Mouse (Mus musculus): ENCODE measurements at regions not wholly inside any gene's neighbourhood (a gene's known extent, or its start where the extent isn't known, plus 50 kb on each side); places are given as distances from the start of the nearest gene placed in this dataset.

GRCm38 (mm10) chr8:34513459-34514090, 402.0 kb upstream of the Gm10131 start:
- Histone ChIP-seq H3K36me3 (ENCODE audit: control insufficient read depth, insufficient read depth, low read length) (no peaks in the 10 kb centered on the region), H3K9ac (ENCODE audit: low read length) (no peak overlapping the region), H3K27me3 (ENCODE audit: control insufficient read depth, insufficient read depth, low read length) (no peaks in the 10 kb centered on the region), H3K9me3 (ENCODE audit: control insufficient read depth, low read length) (no peaks in the 10 kb centered on the region), H3K4me2 (ENCODE audit: low read depth) (no peak overlapping the region), H3K27ac (ENCODE audit: low read depth, low read length) (no peak overlapping the region), H3K4me1 (ENCODE audit: control insufficient read depth, insufficient read depth, low read length) (no peaks in the 10 kb centered on the region), H3K4me3 (ENCODE audit: low read depth, low read length) (no peak overlapping the region)
- DNase-seq (ENCODE audit: low spot score) (no peak), ATAC-seq (ENCODE audit: insufficient read depth, low FRiP score, low TSS enrichment) (no peak)
- WGBS = 70% methylated on average over 4 of the region's 4 CpGs

GRCm38 (mm10) chr8:34505829-34506555, 394.5 kb upstream of the Gm10131 start:
- H3K4me1 ChIP-seq (ENCODE audit: control insufficient read depth, insufficient read depth, low read length) = no peaks in the 10 kb centered on the region
- no peaks in the 10 kb centered on the region for H3K36me3 ChIP-seq (ENCODE audit: control insufficient read depth, insufficient read depth, low read length)
- H3K4me3 ChIP-seq (ENCODE audit: low read depth, low read length) = no peak overlapping the region
- no peak overlapping the region for H3K4me2 ChIP-seq (ENCODE audit: low read depth)
- no peaks in the 10 kb centered on the region for H3K27me3 ChIP-seq (ENCODE audit: control insufficient read depth, insufficient read depth, low read length)
- H3K9ac ChIP-seq (ENCODE audit: low read length) = no peak overlapping the region
- no peak overlapping the region for H3K27ac ChIP-seq (ENCODE audit: low read depth, low read length)
- no peaks in the 10 kb centered on the region for H3K9me3 ChIP-seq (ENCODE audit: control insufficient read depth, low read length)
- no peak for DNase-seq (ENCODE audit: low spot score)
- ATAC-seq (ENCODE audit: insufficient read depth, low FRiP score, low TSS enrichment) = no peak
- WGBS = 64% methylated on average over 15 of the region's 15 CpGs

DNA sequence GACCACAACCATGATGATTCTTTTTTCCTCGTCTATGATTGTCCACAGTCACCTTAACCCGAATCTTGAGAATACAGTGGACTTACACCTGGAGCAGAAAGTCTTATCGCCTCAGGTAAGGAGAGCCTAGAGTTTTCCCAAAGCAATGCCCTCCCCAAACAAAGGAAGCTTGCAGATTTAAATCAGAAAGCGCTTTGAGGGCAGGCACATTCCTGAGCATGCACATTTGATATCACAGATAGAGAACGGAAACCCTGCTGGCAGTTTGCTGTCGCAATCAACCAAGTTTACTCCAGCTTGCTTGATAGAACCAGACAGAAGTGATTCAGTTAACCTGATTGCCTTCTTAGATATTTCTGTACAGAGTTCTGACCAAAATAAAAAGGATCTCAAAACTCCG, 393.6 kb upstream of the Gm10131 start:
- Histone ChIP-seq H3K27ac (ENCODE audit: low read depth, low read length) (no peak overlapping the region), H3K9ac (ENCODE audit: low read length) (no peak overlapping the region), H3K4me1 (ENCODE audit: control insufficient read depth, insufficient read depth, low read length) (no peaks in the 10 kb centered on the region), H3K9me3 (ENCODE audit: control insufficient read depth, low read length) (no peaks in the 10 kb centered on the region), H3K27me3 (ENCODE audit: control insufficient read depth, insufficient read depth, low read length) (no peaks in the 10 kb centered on the region), H3K36me3 (ENCODE audit: control insufficient read depth, insufficient read depth, low read length) (no peaks in the 10 kb centered on the region), H3K4me2 (ENCODE audit: low read depth) (no peak overlapping the region), H3K4me3 (ENCODE audit: low read depth, low read length) (no peak overlapping the region)
- no peak for ATAC-seq (ENCODE audit: insufficient read depth, low FRiP score, low TSS enrichment)
- 90% methylated on average over 7 of the region's 7 CpGs for WGBS
- no peak for DNase-seq (ENCODE audit: low spot score)

GRCm38 (mm10) chr8:34502606-34503162, 391.1 kb upstream of the Gm10131 start:
- Histone ChIP-seq H3K4me3 (ENCODE audit: low read depth, low read length) (no peak overlapping the region), H3K9me3 (ENCODE audit: control insufficient read depth, low read length) (no peaks in the 10 kb centered on the region), H3K27me3 (ENCODE audit: control insufficient read depth, insufficient read depth, low read length) (no peaks in the 10 kb centered on the region), H3K9ac (ENCODE audit: low read length) (no peak overlapping the region), H3K4me1 (ENCODE audit: control insufficient read depth, insufficient read depth, low read length) (no peaks in the 10 kb centered on the region), H3K36me3 (ENCODE audit: control insufficient read depth, insufficient read depth, low read length) (no peaks in the 10 kb centered on the region), H3K27ac (ENCODE audit: low read depth, low read length) (no peak overlapping the region), H3K4me2 (ENCODE audit: low read depth) (no peak overlapping the region)
- no peak for ATAC-seq (ENCODE audit: insufficient read depth, low FRiP score, low TSS enrichment)
- 76% methylated on average over 1 of the region's 1 CpGs for WGBS
- no peak for DNase-seq (ENCODE audit: low spot score)

- Histone ChIP-seq H3K4me2 (ENCODE audit: low read depth) (no peak overlapping the region), H3K9me3 (ENCODE audit: control insufficient read depth, low read length) (no peaks in the 10 kb centered on the region), H3K36me3 (ENCODE audit: control insufficient read depth, insufficient read depth, low read length) (no peaks in the 10 kb centered on the region), H3K27me3 (ENCODE audit: control insufficient read depth, insufficient read depth, low read length) (no peaks in the 10 kb centered on the region), H3K4me1 (ENCODE audit: control insufficient read depth, insufficient read depth, low read length) (no peaks in the 10 kb centered on the region), H3K4me3 (ENCODE audit: low read depth, low read length) (no peak overlapping the region), H3K27ac (ENCODE audit: low read depth, low read length) (no peak overlapping the region), H3K9ac (ENCODE audit: low read length) (no peak overlapping the region)
- no peak for DNase-seq (ENCODE audit: low spot score)
- no peak for ATAC-seq (ENCODE audit: insufficient read depth, low FRiP score, low TSS enrichment)
- 79% methylated on average over 3 of the region's 3 CpGs for WGBS
These were observed 387.7 kb upstream of the Gm10131 start for GRCm38 (mm10) chr8:34499196-34499595.

DNA sequence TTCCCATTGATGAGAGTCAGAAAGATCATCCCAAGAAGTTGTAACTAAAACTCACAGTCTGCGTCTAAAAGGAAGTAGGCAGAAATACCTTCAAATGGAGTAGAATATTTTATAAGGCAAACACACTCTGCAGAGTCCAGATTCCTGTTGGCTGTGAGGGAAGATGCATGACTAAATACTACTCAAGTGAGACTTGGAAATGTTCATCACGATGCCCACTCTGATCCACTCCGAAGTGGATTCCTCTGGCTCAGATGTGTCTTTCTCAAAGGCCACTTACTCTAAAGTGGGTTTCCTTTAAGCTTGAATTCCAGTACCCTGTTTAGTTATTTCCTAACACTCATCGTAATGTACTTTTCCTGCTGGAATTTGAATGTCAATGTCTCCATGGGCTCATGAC, 385.2 kb upstream of the Gm10131 start:
- Histone ChIP-seq H3K4me2 (ENCODE audit: low read depth) (no peak overlapping the region), H3K9ac (ENCODE audit: low read length) (no peak overlapping the region), H3K27ac (ENCODE audit: low read depth, low read length) (no peak overlapping the region), H3K4me1 (ENCODE audit: control insufficient read depth, insufficient read depth, low read length) (no peaks in the 10 kb centered on the region), H3K36me3 (ENCODE audit: control insufficient read depth, insufficient read depth, low read length) (no peaks in the 10 kb centered on the region), H3K4me3 (ENCODE audit: low read depth, low read length) (no peak overlapping the region), H3K27me3 (ENCODE audit: control insufficient read depth, insufficient read depth, low read length) (no peaks in the 10 kb centered on the region), H3K9me3 (ENCODE audit: control insufficient read depth, low read length) (no peaks in the 10 kb centered on the region)
- DNase-seq (ENCODE audit: low spot score) (no peak), ATAC-seq (ENCODE audit: insufficient read depth, low FRiP score, low TSS enrichment) (no peak)
- WGBS = 93% methylated on average over 4 of the region's 4 CpGs

DNA sequence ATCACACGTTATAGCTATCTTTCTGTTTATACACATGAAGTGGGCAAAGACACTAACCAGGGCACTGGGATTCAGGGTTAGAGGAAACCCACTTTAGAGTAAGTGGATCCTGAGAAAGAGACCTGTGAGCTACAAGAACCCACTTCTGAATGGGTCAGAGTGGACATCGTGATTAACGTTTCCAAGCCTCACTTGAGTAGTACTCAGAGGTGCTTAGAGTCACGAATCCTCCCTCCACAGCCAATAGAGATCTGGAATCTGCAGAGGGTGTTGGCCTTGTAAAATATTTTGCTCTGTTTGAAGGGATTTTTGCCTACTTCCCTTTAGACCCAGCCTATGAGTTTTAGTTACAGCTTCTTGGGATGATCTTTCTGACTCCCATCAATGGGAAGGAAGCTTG, 384.4 kb upstream of the Gm10131 start:
- ATAC-seq (ENCODE audit: insufficient read depth, low FRiP score, low TSS enrichment) = no peak
- no peak for DNase-seq (ENCODE audit: low spot score)
- Histone ChIP-seq H3K9ac (ENCODE audit: low read length) (no peak overlapping the region), H3K4me2 (ENCODE audit: low read depth) (no peak overlapping the region), H3K4me1 (ENCODE audit: control insufficient read depth, insufficient read depth, low read length) (no peaks in the 10 kb centered on the region), H3K27me3 (ENCODE audit: control insufficient read depth, insufficient read depth, low read length) (no peaks in the 10 kb centered on the region), H3K27ac (ENCODE audit: low read depth, low read length) (no peak overlapping the region), H3K36me3 (ENCODE audit: control insufficient read depth, insufficient read depth, low read length) (no peaks in the 10 kb centered on the region), H3K4me3 (ENCODE audit: low read depth, low read length) (no peak overlapping the region), H3K9me3 (ENCODE audit: control insufficient read depth, low read length) (no peaks in the 10 kb centered on the region)
- 87% methylated on average over 4 of the region's 4 CpGs for WGBS

DNA sequence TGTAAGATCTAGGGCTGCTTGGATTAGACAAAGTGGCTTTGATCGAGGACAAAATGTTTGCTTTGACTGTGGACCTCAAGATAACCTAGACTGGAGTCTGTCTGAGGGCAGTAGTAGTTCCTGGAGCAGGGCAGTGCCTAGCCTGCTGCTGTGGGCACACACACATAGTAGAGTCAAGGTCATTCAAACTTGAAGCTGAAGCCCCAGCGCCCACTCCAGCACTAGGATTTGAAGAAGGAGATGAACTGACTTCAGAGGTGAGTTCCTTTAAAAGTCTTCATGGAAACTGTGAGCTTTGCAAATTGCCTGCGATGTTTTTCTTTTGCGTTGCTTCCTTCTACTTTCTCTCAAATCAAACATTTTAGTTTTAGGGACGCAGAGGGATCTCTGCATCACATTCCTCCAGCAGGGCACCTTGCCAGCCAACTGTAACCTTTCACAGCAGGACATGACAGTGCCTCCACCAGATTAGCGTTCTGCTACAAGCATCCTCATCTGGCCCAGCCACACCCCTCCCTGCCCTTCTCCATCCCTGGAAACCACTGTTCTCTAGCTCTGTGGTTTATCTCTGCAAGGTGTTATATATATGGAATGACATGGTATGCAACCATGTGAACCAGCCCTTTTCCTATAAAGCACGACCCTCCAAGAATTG, 377.3 kb upstream of the Gm10131 start:
- ATAC-seq (ENCODE audit: insufficient read depth, low FRiP score, low TSS enrichment) = no peak

More for the DNA sequence above, 377.3 kb upstream of the Gm10131 start:
- H3K4me3 ChIP-seq (ENCODE audit: low read depth, low read length) = no peak overlapping the region
- H3K4me2 ChIP-seq (ENCODE audit: low read depth) = no peak overlapping the region
- no peak overlapping the region for H3K27ac ChIP-seq (ENCODE audit: low read depth, low read length)
- H3K9me3 ChIP-seq (ENCODE audit: control insufficient read depth, low read length) = no peaks in the 10 kb centered on the region
- H3K9ac ChIP-seq (ENCODE audit: low read length) = no peak overlapping the region
- DNase-seq (ENCODE audit: low spot score) = no peak
- no peaks in the 10 kb centered on the region for H3K36me3 ChIP-seq (ENCODE audit: control insufficient read depth, insufficient read depth, low read length)
- WGBS = 71% methylated on average over 7 of the region's 7 CpGs
- H3K4me1 ChIP-seq (ENCODE audit: control insufficient read depth, insufficient read depth, low read length) = no peaks in the 10 kb centered on the region
- no peaks in the 10 kb centered on the region for H3K27me3 ChIP-seq (ENCODE audit: control insufficient read depth, insufficient read depth, low read length)

Measured in neural tube, embryonic 11.5 days (tissue).